Mouse (Mus musculus) adrenal gland, postnatal 14 days (tissue): ENCODE measurements around the gene Sf3a2. TPM values are rescaled to one million over a fixed set of nuclear protein-coding genes. Genes with fewer than 3 reads are reported as not detected.
A peak's percentile ranks its signal among the peaks of the same experiment; 100 is the strongest.
"Not testable (repeated sequence)": the region's sequence is repeated elsewhere in the genome, so short reads cannot be mapped to it uniquely, and the experiment has no call there.

Experiments used
- DNase-seq: peaks from one replicate; pipeline ENCODE4 v3.0.0; 2021; ENCODE audit warnings: mixed read lengths
- total RNA-seq: library from RNA; stranded (reverse); gene quantifications from 2 replicates; pipeline ENCODE4 v1.2.3, GENCODE M21; 2021

The Sf3a2 gene
- total RNA-seq, 1 experiment from 2014 or later, result 47.6 TPM

GRCm38 (mm10) chr10:80804916-80805315 lies 6.9 kb downstream of the Sf3a2 start, which contains the start of gene Amh:
Amh (plus strand) TSS chr10:80805243.
- DNase-seq, result no peak

GRCm38 (mm10) chr10:80805322-80805721 lies 7.3 kb downstream of the Sf3a2 start:
- DNase-seq, result no peak

DNA sequence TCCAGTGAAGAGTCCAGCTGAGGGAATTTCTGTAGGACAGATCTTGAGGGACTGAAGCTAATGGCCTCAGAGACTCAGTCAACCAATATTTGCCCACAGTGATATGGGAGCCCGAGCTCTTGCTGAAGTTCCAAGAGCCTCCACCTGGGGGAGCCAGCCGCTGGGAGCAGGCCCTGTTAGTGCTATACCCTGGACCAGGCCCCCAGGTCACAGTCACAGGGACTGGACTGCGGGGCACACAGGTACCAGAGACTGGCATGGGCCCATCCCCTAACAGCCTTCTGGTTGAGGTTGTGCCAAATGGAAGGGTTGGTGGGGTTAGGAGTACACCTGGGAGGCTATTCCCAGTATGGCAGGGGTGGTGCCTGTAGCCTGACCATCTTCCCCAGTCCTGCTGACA lies 7.9 kb downstream of the Sf3a2 start:
- peak; percentile 90 for DNase-seq

DNA sequence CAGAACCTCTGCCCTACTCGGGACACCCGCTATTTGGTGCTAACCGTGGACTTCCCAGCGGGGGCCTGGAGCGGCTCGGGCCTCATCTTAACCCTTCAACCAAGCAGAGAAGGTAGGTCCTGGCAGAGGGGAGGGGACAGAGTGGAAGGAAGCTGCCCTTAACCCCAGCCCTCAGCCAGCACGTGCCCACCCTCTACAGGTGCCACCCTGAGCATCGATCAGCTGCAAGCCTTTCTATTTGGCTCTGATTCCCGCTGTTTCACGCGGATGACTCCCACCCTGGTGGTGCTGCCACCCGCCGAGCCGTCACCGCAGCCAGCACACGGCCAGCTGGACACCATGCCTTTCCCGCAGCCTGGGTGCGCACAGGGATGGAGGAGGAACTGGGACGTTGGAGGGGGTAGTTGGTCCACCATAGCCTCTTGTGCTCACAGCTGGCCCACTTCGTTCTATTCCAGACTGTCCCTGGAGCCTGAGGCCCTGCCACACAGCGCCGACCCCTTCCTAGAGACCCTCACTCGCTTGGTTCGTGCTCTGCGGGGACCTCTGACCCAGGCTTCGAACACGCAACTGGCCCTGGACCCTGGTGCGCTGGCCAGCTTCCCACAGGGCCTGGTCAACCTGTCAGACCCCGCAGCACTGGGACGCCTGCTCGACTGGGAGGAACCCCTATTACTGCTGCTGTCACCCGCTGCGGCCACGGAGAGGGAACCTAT lies 8.5 kb downstream of the Sf3a2 start:
- no peak for DNase-seq

- peak; percentile 84 for DNase-seq
Observed at GRCm38 (mm10) chr10:80807057-80807627, 9.1 kb downstream of the Sf3a2 start.

DNA sequence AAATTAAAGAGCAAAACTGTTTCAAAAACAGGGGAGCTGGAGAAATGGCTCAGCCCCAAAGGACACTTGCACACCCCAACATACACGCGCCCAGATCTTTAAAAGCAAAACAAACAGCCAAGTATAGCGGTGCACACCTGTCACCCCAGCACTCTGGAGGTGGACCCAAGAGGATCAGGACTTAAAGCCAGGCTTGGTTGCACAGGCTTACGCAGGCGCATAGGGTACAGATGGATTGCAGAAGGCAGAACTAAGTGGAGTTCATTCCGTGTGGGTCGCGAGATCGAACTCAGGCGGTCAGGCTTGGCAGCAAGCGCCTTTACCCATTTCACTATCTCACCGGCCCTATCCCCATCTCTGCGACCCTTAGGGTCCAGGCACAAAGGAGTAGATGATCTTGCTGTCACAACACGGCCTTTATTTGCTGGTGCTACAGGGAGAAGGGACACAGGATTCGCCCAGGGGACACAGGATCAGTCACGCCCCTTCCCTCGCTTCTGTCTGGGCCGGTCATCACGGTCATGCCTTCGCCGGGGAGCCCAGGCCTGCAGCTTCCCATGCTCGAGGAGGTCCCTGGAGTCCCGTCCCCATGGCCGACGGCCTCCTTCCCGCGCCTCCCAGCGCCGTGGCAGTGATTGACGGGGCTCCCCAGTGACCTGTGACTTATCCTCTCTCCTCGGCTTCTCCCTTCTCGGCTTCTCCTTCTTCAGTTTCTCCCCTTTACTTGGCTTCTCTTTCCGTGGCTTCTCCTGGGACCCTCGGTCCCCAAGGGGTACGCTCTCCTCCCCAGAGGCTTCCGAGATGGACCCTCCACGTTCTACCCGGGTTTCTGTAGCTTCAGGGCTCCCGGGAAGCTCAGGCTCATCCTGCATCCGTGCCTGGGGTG lies 10.3 kb downstream of the Sf3a2 start:
- peak; percentile 40 for DNase-seq

GRCm38 (mm10) chr10:80808985-80809632 lies 11.1 kb downstream of the Sf3a2 start:
- peak; percentile 6 for DNase-seq

- peak; percentile 80 for DNase-seq
Observed at GRCm38 (mm10) chr10:80810084-80810483, 12.1 kb downstream of the Sf3a2 start.

DNA sequence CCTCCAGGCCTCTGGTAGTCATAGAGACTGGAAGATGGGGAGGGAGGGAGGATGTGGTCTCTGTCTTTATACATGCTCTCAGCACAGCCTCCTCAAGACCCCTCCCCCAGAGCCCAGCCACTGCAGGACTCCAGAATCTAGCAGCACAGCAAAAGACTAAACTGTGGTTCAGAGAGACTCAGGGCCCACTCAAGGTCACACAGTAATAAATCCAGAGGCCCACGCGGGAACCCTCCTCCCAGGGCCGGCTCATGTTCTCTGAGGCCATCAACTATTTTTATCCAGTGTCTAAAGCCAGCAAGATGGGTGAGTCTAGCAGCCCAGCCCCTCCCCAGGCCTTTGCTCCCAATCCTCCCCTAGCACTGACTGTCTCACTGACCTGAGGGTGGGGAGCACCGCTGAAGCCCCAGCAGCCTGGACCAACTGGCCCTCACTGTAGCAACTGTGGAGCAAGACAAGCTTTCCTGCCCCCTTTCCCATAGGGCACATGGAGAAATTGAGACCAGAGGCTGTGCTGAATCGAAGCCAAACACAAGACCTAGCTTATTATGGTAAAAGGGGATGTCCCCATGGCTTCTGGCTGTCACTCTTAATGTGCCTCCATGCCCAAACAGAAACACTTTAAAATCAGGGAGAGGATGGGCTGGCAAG lies 14.5 kb downstream of the Sf3a2 start:
- DNase-seq, result peak; percentile 77

DNA sequence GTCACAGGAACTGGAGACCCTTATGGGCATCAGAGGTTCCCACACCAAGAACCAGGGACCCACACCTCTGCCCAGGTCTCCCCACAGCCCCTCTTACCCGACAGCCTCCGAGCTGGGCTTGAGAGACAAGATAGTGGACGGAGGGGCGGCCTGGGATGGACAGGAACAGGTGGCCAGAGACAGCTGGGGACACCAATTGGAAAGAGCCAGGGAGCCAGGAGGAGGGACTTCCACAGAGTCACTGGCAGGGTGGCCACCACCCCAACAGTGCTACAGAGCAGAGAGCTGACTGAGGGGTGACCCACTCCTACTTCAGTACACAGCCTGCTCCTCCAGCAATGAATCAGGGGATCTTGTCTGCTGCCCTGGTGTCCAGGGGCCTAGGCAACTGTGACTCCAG lies 15.4 kb downstream of the Sf3a2 start, which contains the start of gene Jsrp1:
Gene Jsrp1 (minus strand): TSS at position 133 of the 400 bp plus-strand sequence.
- DNase-seq, result no peak

DNA sequence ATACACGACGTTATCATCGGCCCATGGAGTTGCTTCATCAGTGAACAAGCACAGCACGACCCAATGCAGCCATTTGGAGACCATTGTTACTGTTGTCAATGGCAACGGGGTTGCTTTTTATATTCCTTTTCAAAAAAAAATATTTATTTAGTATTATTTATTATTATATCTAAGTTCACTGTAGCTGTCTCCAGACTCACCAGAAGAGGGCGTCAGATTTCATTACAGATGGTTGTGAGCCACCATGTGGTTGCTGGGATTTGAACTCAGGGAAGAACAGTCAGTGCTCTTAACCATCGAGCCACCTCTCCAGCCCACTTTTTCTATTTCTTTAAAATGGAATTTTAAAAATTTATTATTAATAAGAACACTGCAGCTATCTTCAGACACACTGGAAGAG lies 16.8 kb downstream of the Sf3a2 start:
- no peak for DNase-seq

GRCm38 (mm10) chr10:80816303-80816702 lies 18.3 kb downstream of the Sf3a2 start:
- DNase-seq, result not testable (repeated sequence)

DNA sequence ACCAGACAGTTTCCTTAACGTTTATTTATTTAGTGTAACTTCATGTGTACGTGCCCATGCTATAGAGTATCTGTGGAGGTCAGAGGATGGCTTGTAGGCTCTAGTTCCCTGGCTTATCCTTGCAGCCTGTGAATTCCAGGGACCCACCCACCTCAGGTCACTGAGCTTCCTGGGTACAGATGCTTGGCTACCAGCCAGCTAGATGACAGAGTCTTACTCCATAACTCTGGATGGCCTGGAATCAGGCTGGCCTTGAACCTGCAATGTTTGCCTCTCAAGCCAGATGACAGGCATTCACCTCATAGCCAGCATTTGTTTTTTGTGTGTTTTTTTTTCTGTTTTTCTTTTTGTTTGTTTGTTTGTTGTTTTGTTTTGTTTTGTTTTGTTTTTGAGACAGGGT lies 19.2 kb downstream of the Sf3a2 start:
- DNase-seq, result peak; percentile 65

- DNase-seq, result not testable (repeated sequence)
Observed at GRCm38 (mm10) chr10:80817955-80818354, 20.0 kb downstream of the Sf3a2 start.

DNA sequence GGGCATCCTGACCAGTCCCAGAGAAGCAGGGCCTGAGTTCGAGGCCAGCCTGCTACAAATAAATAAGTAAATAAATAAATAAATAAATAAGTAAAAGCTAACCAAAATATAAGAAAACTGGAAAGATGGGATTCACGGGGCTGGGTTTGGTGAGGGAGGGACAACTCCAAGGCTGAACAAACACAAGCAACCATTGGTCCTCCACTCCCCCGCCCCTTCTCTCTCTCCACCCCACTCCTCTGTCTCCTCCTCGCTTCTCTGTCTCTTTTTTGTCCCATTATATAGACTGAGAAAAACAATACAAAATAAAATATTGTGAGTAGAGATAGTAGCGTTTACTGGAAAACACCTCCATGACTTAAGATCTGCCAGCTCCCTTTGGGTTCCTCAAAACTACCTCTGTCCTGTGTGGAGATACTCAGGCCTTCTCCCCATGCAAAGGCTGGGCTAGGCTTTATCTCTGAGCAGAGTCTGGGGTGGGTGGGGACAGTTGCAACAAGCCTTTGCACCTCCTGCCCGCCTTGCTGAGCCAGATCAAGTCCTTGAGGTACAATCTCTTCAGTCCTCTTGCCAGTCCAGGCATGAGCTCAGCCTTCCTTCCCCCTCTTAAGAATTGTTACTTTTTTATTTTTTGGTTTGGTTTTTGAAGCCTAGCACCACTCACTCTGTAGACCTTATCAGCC lies 20.7 kb downstream of the Sf3a2 start:
- DNase-seq, result no peak

DNA sequence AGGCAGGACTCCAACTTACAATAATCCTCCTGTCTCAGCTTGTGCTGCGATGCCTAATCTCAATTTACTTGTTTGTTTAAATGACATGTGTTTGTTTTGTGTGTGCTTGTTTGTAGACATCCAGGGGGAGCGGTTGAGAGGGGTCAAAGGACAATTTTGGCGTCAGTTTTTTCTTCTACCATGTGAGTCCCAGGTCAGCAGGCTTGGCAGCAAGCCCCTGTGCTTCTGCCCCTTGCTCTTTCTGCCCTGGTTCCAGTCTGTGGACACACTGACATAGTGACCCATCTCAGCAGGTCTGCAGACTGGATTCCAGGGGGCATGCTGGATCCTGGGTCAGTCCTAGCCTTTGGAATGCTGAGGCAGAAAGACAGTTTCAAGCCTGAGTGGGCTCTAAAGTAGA lies 21.4 kb downstream of the Sf3a2 start:
- no peak for DNase-seq

GRCm38 (mm10) chr10:80821991-80822390 lies 24.0 kb downstream of the Sf3a2 start:
- DNase-seq, result peak; percentile 43

GRCm38 (mm10) chr10:80822528-80822927 lies 24.5 kb downstream of the Sf3a2 start:
- DNase-seq, result no peak

DNA sequence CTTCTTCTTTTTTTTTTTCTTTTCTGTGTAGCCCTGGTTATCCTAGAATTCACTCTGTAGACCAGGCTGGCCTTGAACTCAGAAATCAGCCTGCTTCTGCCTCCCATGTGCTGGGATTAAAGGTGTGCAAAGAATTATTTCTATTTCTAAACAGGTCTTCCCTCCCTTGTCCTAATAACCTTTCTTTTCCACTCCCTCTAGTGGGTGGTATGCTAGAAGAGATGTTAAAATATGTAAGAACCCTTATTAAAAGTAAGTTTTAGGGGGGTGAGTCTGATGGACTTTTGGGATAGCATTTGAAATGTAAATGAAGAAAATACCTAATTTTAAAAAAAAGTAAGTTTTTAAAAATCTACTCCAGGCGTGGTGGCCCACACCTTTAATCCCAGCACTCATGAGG lies 25.3 kb downstream of the Sf3a2 start:
- no peak for DNase-seq

DNA sequence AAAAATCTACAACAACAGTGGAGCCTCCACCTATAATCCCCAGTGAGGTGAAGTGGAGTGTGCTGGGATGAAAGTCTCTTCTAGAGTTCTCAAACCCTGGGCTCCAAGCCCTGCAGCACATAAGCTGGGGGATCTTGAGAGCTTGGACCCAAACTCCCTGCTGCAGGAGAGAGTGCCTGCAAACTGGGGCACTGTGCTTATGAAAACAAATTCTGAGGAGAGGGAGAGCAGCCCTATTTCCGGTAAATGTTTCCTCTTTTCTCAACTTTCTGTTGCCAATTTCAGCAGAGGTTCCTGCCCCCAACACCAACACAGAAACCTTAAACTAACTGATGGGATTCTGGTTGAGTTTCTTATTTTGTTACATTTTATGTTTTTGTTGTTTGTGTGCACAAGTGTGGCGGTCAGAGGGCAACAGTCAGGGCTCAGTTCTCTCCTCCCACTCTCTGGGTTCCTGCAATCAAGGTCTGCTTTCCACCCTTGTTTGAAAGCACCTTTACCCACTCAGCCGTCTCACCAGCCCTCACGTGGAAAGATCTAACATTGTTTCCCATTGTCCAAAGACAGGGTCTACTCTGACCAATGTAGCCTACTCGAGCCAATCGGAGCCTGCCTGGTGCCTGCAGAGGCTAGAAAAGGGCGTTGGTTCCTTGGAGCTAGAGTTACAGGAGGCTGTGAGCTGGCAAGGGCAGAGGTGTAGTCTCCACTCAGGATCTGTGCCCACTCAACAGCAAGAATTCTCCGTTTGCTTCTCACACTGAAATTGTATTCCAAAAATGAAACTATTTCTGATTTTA lies 26.0 kb downstream of the Sf3a2 start:
- DNase-seq, result no peak
